Mouse (Mus musculus): Measurements from ENCODE around the gene Prpf6. TPM values are rescaled to one million over a fixed set of nuclear protein-coding genes. Genes with fewer than 3 reads are reported as not detected.

The Prpf6 gene
- polyA plus RNA-seq, 1 experiment from 2014 or later = 79.3 TPM

- Histone ChIP-seq H3K9ac (replicated peaks) (no peak overlapping the region), H3K4me3 (replicated peaks) (no peak overlapping the region), H3K27me3 (no peaks in the 10 kb centered on the region), H3K9me3 (no peaks in the 10 kb centered on the region), H3K36me3 (peaks cover 94% of the 10 kb centered on the region), H3K4me2 (no peak overlapping the region), H3K4me1 (replicated peaks) (peaks cover 19% of the 10 kb centered on the region), H3K27ac (peak overlapping the region; percentile 78; the same call in 1 of the 2 replicates)
- ATAC-seq (ENCODE audit: insufficient number of reproducible peaks, insufficient read depth, low FRiP score, low TSS enrichment, low read depth) = no peak
- WGBS = 87% methylated on average over 2 of the region's 2 CpGs
Observed at GRCm38 (mm10) chr2:181644361-181644760, 52.7 kb downstream of the Prpf6 start.

- no peak overlapping the region for H3K4me3 ChIP-seq (replicated peaks)
- WGBS = 28% methylated on average over 3 of the region's 3 CpGs
- no peak overlapping the region for H3K9ac ChIP-seq (replicated peaks)
- H3K36me3 ChIP-seq = peaks cover 94% of the 10 kb centered on the region
- no peak overlapping the region for H3K4me2 ChIP-seq
- peak overlapping the region; percentile 78 for H3K27ac ChIP-seq
- peaks cover 19% of the 10 kb centered on the region for H3K4me1 ChIP-seq (replicated peaks)
- H3K9me3 ChIP-seq = no peaks in the 10 kb centered on the region
- H3K27me3 ChIP-seq = no peaks in the 10 kb centered on the region
- peak; percentile 69; the same call in 1 of the 2 replicates for ATAC-seq (ENCODE audit: insufficient number of reproducible peaks, insufficient read depth, low FRiP score, low TSS enrichment, low read depth)
Observed at GRCm38 (mm10) chr2:181645666-181646065, 54.0 kb downstream of the Prpf6 start.

- no peak overlapping the region for H3K27ac ChIP-seq
- peaks cover 94% of the 10 kb centered on the region for H3K36me3 ChIP-seq
- no peak for ATAC-seq (ENCODE audit: insufficient number of reproducible peaks, insufficient read depth, low FRiP score, low TSS enrichment, low read depth)
- H3K9ac ChIP-seq (replicated peaks) = no peak overlapping the region
- 77% methylated on average over 6 of the region's 6 CpGs for WGBS
- peaks cover 19% of the 10 kb centered on the region for H3K4me1 ChIP-seq (replicated peaks)
- H3K27me3 ChIP-seq = no peaks in the 10 kb centered on the region
- no peak overlapping the region for H3K4me3 ChIP-seq (replicated peaks)
- H3K4me2 ChIP-seq = no peak overlapping the region
- H3K9me3 ChIP-seq = no peaks in the 10 kb centered on the region
Observed at GRCm38 (mm10) chr2:181646626-181647472, 55.2 kb downstream of the Prpf6 start.

- H3K9me3 ChIP-seq = no peaks in the 10 kb centered on the region
- H3K4me1 ChIP-seq (replicated peaks) = peaks cover 19% of the 10 kb centered on the region
- H3K9ac ChIP-seq (replicated peaks) = no peak overlapping the region
- H3K36me3 ChIP-seq = peaks cover 96% of the 10 kb centered on the region
- no peak overlapping the region for H3K4me2 ChIP-seq
- no peak for ATAC-seq (ENCODE audit: insufficient number of reproducible peaks, insufficient read depth, low FRiP score, low TSS enrichment, low read depth)
- H3K4me3 ChIP-seq (replicated peaks) = no peak overlapping the region
- 88% methylated on average over 10 of the region's 10 CpGs for WGBS
- no peak overlapping the region for H3K27ac ChIP-seq
- no peaks in the 10 kb centered on the region for H3K27me3 ChIP-seq
Observed at GRCm38 (mm10) chr2:181648926-181649325, 57.3 kb downstream of the Prpf6 start.

GRCm38 (mm10) chr2:181653065-181653464 lies 61.4 kb downstream of the Prpf6 start:
- Histone ChIP-seq H3K4me2 (no peak overlapping the region), H3K9me3 (no peaks in the 10 kb centered on the region), H3K27me3 (no peaks in the 10 kb centered on the region), H3K4me1 (replicated peaks) (peaks cover 15% of the 10 kb centered on the region), H3K36me3 (peaks cover 88% of the 10 kb centered on the region), H3K27ac (no peak overlapping the region), H3K4me3 (replicated peaks) (no peak overlapping the region), H3K9ac (replicated peaks) (no peak overlapping the region)
- no peak for ATAC-seq (ENCODE audit: insufficient number of reproducible peaks, insufficient read depth, low FRiP score, low TSS enrichment, low read depth)

- Histone ChIP-seq H3K9me3 (no peaks in the 10 kb centered on the region), H3K27ac (no peak overlapping the region), H3K4me3 (replicated peaks) (no peak overlapping the region), H3K4me2 (no peak overlapping the region), H3K27me3 (no peaks in the 10 kb centered on the region), H3K9ac (replicated peaks) (no peak overlapping the region), H3K4me1 (replicated peaks) (peaks cover 15% of the 10 kb centered on the region), H3K36me3 (peaks cover 87% of the 10 kb centered on the region)
- 92% methylated on average over 1 of the region's 1 CpGs for WGBS
- no peak for ATAC-seq (ENCODE audit: insufficient number of reproducible peaks, insufficient read depth, low FRiP score, low TSS enrichment, low read depth)
Observed at GRCm38 (mm10) chr2:181653523-181653922, 61.9 kb downstream of the Prpf6 start.

GRCm38 (mm10) chr2:181656734-181657133 lies 65.1 kb downstream of the Prpf6 start, which contains the start of gene Gm29797:
TSS of gene Gm29797 (plus strand) at chr2:181657034.
- 33% methylated on average over 3 of the region's 3 CpGs for WGBS
- Histone ChIP-seq H3K36me3 (peaks cover 55% of the 10 kb centered on the region), H3K9ac (replicated peaks) (no peak within 1 kb of the TSS), H3K4me3 (replicated peaks) (no peak within 1 kb of the TSS), H3K4me2 (no peak within 1 kb of the TSS), H3K27ac (peak within 1 kb of the TSS; percentile 50; the same call in 1 of the 2 replicates), H3K27me3 (no peaks in the 10 kb centered on the region), H3K4me1 (replicated peaks) (peaks cover 33% of the 10 kb centered on the region), H3K9me3 (no peaks in the 10 kb centered on the region)
- ATAC-seq (ENCODE audit: insufficient number of reproducible peaks, insufficient read depth, low FRiP score, low TSS enrichment, low read depth) = no peak

- 72% methylated on average over 2 of the region's 2 CpGs for WGBS
- no peak for ATAC-seq (ENCODE audit: insufficient number of reproducible peaks, insufficient read depth, low FRiP score, low TSS enrichment, low read depth)
- Histone ChIP-seq H3K4me2 (no peak overlapping the region), H3K4me1 (replicated peaks) (peaks cover 34% of the 10 kb centered on the region), H3K9ac (replicated peaks) (no peak overlapping the region), H3K9me3 (no peaks in the 10 kb centered on the region), H3K27ac (no peak overlapping the region), H3K4me3 (replicated peaks) (no peak overlapping the region), H3K27me3 (no peaks in the 10 kb centered on the region), H3K36me3 (peaks cover 48% of the 10 kb centered on the region)
Observed at GRCm38 (mm10) chr2:181657441-181657840, 65.8 kb downstream of the Prpf6 start.

GRCm38 (mm10) chr2:181658528-181658927 lies 66.9 kb downstream of the Prpf6 start:
- peaks cover 39% of the 10 kb centered on the region for H3K4me1 ChIP-seq (replicated peaks)
- H3K36me3 ChIP-seq = peaks cover 37% of the 10 kb centered on the region
- H3K27me3 ChIP-seq = no peaks in the 10 kb centered on the region
- no peak for ATAC-seq (ENCODE audit: insufficient number of reproducible peaks, insufficient read depth, low FRiP score, low TSS enrichment, low read depth)
- H3K27ac ChIP-seq = no peak overlapping the region
- H3K4me3 ChIP-seq (replicated peaks) = no peak overlapping the region
- H3K9ac ChIP-seq (replicated peaks) = no peak overlapping the region
- H3K4me2 ChIP-seq = no peak overlapping the region
- H3K9me3 ChIP-seq = no peaks in the 10 kb centered on the region
- 88% methylated on average over 7 of the region's 7 CpGs for whole genome bisulfite sequencing

- Histone ChIP-seq H3K4me2 (peak overlapping the region; percentile 15; the same call in 1 of the 2 replicates), H3K4me1 (replicated peaks) (peaks cover 43% of the 10 kb centered on the region), H3K9me3 (no peaks in the 10 kb centered on the region), H3K27me3 (no peaks in the 10 kb centered on the region), H3K27ac (no peak overlapping the region), H3K4me3 (replicated peaks) (no peak overlapping the region), H3K36me3 (peaks cover 32% of the 10 kb centered on the region), H3K9ac (replicated peaks) (no peak overlapping the region)
- 0 out of 2 replicates have a peak, but pooled peaks have one; percentile 34 for ATAC-seq (ENCODE audit: insufficient number of reproducible peaks, insufficient read depth, low FRiP score, low TSS enrichment, low read depth)
- WGBS = 44% methylated on average over 17 of the region's 17 CpGs
Observed at GRCm38 (mm10) chr2:181658930-181659555, 67.4 kb downstream of the Prpf6 start.

- Histone ChIP-seq H3K27me3 (no peaks in the 10 kb centered on the region), H3K27ac (no peak overlapping the region), H3K4me2 (peak overlapping the region; percentile 15; the same call in 1 of the 2 replicates), H3K9ac (replicated peaks) (no peak overlapping the region), H3K4me1 (replicated peaks) (peaks cover 43% of the 10 kb centered on the region), H3K9me3 (no peaks in the 10 kb centered on the region), H3K4me3 (replicated peaks) (no peak overlapping the region), H3K36me3 (peaks cover 29% of the 10 kb centered on the region)
- peak; percentile 5; the same call in 1 of the 2 replicates for ATAC-seq (ENCODE audit: insufficient number of reproducible peaks, insufficient read depth, low FRiP score, low TSS enrichment, low read depth)
- WGBS = 13% methylated on average over 9 of the region's 9 CpGs
Observed at GRCm38 (mm10) chr2:181659609-181660055, 68.0 kb downstream of the Prpf6 start.

Measured in limb, embryonic 12.5 days (tissue).